Mouse (Mus musculus) brain, adult 2 months (tissue): ENCODE measurements around the gene Jaml.
"Not testable (repeated sequence)": the region's sequence is repeated elsewhere in the genome, so short reads cannot be mapped to it uniquely, and the experiment has no call there.

Experiments
- DNase-seq: peaks from one replicate; pipeline ENCODE4 v3.0.0; 2011; ENCODE audit warnings: low read depth, low spot score

Gene Jaml

GRCm38 (mm10) chr9:45079011-45079410, at the start of gene Jaml:
TSS of gene Jaml (plus strand) at chr9:45079183.
- no peak for DNase-seq

GRCm38 (mm10) chr9:45030341-45030740, 48.6 kb upstream of the Jaml start:
- no peak for DNase-seq

GRCm38 (mm10) chr9:45032261-45032660, 46.7 kb upstream of the Jaml start:
- no peak for DNase-seq

DNA sequence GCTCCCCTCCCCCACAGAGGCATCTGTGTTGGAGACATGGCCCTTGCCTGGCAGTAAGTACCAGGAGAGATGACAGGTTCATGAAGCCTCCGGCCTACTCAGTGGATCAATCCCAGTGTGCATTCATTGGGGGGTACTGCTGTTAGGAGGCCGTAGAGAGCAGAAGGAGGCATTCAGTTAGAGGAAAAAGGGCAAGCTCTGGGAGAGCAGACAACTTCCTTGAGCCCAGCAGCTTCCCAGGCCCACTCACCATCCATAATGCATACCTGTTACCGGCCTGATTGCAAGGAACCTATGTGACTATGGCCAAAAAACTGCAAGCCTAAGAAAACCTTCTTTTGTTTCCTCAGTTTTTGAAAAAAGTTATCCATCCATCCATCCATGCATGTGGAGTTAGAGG, 44.5 kb upstream of the Jaml start:
- no peak for DNase-seq

GRCm38 (mm10) chr9:45037803-45038202, 41.2 kb upstream of the Jaml start:
- not testable (repeated sequence) for DNase-seq

DNA sequence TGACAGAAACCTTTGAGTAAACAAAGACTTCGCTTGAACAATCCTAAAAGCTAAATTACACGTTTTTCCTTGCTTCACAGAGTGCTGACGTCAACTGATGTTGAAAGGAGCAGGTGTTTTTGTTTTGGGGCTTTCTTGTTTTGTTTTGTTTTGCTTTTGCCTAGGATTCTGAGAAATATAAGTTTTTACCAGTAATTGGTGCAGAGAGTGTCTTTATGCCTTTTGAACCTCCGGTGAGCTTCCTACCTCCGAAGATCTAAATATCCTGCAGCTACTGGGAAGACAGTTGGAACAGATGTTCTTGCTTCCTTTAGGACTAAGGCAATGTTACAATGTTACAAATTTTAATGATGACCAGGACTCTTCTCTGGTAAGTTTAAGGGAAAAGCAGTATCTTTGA, 39.5 kb upstream of the Jaml start, which contains the start of gene Mpzl2:
Mpzl2 (plus strand) TSS at position 301 of the 400 bp plus-strand sequence.
- no peak for DNase-seq

DNA sequence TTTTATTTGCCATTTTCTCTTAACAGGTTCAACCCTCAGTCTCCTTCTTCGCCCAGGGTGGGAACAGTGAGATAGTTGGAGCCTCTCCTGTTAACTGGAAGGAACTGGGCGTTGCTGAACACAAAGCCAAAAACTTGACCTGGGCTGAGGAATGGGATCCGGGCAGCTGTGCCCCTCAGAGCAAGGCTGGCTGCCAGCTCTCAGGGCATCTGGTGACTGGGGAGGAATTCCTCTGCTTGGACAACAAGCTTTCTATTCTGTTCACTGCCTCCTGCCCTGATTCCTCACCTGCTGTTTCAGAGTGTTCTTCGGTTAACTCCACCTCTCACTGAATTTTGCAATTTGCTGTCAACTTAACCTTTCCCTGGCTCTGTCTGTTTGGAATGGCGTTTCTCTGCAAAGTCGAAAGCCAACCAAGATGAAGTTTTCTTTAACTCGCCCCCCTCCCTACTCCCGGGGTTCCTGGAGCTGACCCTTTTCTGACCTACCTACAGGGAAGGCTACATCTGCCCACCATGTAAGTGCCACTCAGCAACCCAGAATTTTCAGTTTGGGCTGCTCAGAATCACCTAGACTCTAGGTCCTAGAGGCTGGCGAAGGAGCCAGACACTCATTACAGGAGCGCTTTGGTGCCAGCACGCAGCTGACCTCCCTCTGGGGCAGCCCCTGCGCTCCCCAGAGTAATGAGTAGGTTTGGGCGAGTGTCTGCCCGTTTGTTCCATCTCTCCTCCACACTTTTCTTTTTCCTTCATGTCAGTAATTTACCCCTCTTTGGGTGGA, 38.7 kb upstream of the Jaml start:
- no peak for DNase-seq

- no peak for DNase-seq
These were observed 37.7 kb upstream of the Jaml start for GRCm38 (mm10) chr9:45041131-45041838.

GRCm38 (mm10) chr9:45042056-45042720, 36.8 kb upstream of the Jaml start:
- no peak for DNase-seq

GRCm38 (mm10) chr9:45042947-45043346, 36.0 kb upstream of the Jaml start:
- peak; percentile 37 for DNase-seq

DNA sequence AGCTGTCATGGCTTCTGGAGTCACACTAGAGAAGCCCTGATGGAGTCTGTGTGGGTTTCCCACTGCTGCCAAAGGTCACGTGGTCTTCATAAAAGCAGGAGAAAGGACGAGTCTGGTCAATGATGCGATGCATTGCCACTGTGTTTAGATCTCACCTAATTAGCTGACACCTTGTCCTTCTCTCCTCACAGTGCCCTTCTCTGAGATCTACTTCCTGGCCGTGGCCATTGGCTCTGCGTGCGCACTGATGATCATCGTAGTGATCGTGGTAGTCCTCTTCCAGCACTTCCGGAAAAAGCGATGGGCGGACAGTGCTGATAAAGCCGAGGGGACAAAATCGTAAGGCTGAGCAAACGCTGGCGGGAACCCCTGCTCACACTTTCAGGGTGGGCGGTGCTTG, 32.0 kb upstream of the Jaml start:
- no peak for DNase-seq

DNA sequence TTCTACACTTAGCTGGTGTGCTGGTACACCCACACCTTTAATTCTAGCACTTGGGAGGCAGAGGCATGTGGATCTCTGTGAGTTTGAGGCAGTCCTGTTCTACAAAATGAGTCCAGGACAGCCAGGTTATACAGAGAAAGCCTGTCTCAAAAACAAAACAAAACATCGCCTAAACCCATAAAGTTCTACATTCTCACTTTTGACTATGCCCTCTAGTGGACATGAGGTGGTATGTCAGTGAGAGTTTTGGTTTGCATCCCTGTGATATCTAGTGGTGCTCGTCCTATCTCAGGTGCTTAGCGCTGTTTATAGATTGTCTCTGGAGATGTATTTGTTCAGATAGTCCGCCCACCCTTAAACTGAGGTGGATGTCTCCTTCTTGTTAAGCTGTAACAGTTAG, 30.5 kb upstream of the Jaml start:
- DNase-seq: peak; percentile 48

DNA sequence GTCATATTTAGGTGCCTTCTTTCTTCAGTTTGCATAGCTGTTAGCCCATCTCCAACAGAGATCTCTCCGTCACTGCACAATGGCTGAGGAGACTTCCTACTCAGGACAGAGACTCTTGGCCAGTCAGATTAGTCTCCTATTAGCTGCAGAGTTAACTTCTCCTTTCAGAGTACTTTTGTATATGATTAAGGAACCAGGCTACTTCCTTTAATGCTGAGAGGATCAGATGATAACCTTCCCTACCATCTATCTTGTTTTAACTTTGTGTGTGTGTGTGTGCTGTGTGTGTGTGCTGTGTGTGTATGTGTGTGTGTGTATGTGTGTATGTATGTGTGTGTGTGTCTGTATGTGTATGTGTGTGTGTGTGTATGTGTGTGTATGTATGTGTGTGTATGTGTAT, 29.3 kb upstream of the Jaml start:
- no peak for DNase-seq

DNA sequence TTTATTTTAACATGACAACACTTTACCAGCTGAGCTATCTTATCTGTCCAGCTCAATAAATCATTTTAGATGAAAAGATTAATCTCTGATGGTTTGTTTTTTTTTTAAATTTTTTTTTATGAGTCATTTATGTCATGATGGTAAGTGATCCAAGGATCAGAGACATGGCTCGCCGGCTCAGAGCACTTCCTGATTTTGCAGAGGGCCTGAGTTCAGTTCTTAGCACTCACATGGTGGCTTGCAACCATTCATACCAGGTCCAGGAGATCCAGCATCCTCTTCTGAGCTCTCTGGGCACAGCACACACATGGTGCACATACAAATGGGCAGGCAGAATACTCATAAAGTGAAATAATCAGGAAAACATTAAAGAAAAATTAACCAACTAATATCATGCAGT, 28.7 kb upstream of the Jaml start:
- DNase-seq: no peak

DNA sequence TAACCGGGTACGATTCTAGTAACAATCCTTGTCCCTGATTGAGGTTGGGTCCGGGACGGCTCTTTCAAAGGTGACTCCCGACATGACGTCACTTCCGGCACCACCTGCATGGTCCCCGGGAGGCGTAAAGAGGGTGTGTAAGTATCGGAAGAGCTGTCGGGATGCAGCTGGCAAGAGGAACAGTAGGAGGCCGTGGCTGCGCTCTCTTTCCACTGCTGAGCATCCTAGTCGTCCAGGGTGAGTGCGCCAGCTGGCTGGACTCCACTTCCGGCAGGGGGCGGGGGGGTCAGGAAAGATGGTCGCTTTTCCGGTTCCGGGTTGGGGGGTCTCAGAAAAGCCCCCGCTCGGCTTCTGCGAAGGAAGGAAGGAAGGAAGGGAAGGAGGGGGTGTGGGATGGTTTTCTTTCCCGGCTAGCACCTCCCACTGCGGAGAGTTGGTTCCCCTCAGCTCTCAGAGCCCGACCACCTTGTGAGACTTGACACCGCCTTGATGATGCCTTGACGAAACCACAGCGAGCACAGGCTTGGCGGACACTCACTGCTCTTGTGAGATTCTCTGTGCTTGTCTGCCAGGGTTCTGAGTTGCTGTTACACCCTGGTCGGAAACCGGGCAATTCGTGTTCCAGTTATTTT, 23.8 kb upstream of the Jaml start, which contains the start of gene Mpzl3:
Mpzl3 (plus strand) TSS at position 105 of the 632 bp plus-strand sequence.
- DNase-seq: peak; percentile 97

GRCm38 (mm10) chr9:45058304-45058940, 20.6 kb upstream of the Jaml start:
- DNase-seq: no peak

- DNase-seq: peak; percentile 40
These were observed 18.8 kb upstream of the Jaml start for GRCm38 (mm10) chr9:45060151-45060550.

- DNase-seq: no peak
These were observed 16.3 kb upstream of the Jaml start for GRCm38 (mm10) chr9:45062677-45063076.

DNA sequence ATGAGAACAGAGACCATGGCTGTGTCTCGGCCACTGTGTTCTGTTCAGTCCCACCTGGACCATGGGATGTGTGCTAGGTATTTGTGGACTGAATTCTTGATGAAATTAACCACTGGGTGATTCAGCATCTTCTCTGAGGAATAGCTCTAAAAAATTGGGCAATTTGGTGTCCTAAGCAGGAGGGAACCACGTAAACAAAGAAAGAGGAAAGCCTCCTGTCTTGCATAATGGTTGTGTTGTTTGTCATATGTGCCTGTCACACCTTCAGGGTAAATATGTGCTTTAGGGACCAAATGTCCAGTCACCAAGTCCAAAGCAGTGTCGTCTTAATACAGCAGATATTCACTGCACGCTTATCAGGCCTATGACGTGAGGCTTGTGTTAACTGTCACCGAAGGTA, 14.6 kb upstream of the Jaml start:
- DNase-seq: no peak

DNA sequence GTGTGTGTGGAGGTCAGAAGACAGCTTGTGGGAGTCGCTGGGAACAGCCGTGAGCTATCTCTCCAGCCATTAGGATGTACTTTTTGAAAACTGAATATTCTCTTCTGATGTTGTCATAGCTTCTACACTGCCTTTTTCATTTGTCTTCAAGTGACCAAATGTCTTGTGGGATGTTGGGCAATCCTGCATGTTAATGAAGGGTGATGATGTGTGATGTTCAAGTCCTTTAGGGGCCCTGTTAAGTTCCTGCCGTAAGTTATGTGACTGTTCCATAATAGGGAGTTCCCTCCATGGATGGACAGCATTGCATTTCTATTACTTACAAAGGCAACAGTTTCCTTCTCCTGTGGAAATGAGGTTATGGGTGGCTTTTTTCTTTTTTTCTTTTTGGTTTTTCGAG, 12.2 kb upstream of the Jaml start:
- DNase-seq: no peak

- DNase-seq: no peak
These were observed 7.2 kb upstream of the Jaml start for GRCm38 (mm10) chr9:45071800-45072199.
